ENCODE assay signal across 17 mouse cellular contexts in genomic region chr13:71273067-71273466, GRCm38 (mm10).
"Had no signal": no experiment of that assay in that cellular context is flagged by ENCODE, and none has a peak within 500 bp of the region (broad histone marks: within the 10 kb centered on the region; RNA-seq: fewer than 3 reads in every experiment).

No protein-coding gene starts in this region.

- H3K9me3 ChIP-seq: limb, embryonic 10.5 days; limb, embryonic 13.5 days; liver, embryonic 12.5 days; liver, embryonic 15.5 days; lung, embryonic 15.5 days; midbrain, embryonic 10.5 days; midbrain, embryonic 13.5 days; neural tube, embryonic 13.5 days had no signal

- DNase-seq: layer of hippocampus, adult 9-11 months; liver; lung, postnatal 10 days; lung, postnatal 36 days; retina, postnatal 1 day; thymus, postnatal 25 days had no signal

- H3K9ac ChIP-seq: limb, embryonic 13.5 days; liver, embryonic 12.5 days; liver, embryonic 15.5 days; lung, embryonic 15.5 days; midbrain, embryonic 13.5 days; neural tube, embryonic 13.5 days had no signal

- H3K4me3 ChIP-seq: limb, embryonic 10.5 days; limb, embryonic 13.5 days; liver, embryonic 12.5 days; liver, embryonic 15.5 days; lung, embryonic 15.5 days; midbrain, embryonic 10.5 days; midbrain, embryonic 13.5 days; myocyte; neural tube, embryonic 13.5 days had no signal

- H3K4me2 ChIP-seq: limb, embryonic 13.5 days; liver, embryonic 12.5 days; liver, embryonic 15.5 days; lung, embryonic 15.5 days; midbrain, embryonic 13.5 days; neural tube, embryonic 13.5 days had no signal

- H3K36me3 ChIP-seq: limb, embryonic 10.5 days; limb, embryonic 13.5 days; liver, embryonic 12.5 days; liver, embryonic 15.5 days; lung, embryonic 15.5 days; midbrain, embryonic 10.5 days; midbrain, embryonic 13.5 days; neural tube, embryonic 13.5 days had no signal

- ATAC-seq: liver, embryonic 12.5 days; midbrain, embryonic 13.5 days; midbrain, embryonic 16.5 days had no signal

- H3K27ac ChIP-seq: limb, embryonic 10.5 days; limb, embryonic 13.5 days; liver, embryonic 12.5 days; liver, embryonic 15.5 days; lung, embryonic 15.5 days; midbrain, embryonic 10.5 days; midbrain, embryonic 13.5 days; neural tube, embryonic 13.5 days had no signal

- H3K27me3 ChIP-seq: limb, embryonic 13.5 days; liver, embryonic 12.5 days; liver, embryonic 15.5 days; lung, embryonic 15.5 days; megakaryocyte, embryonic 14.5 days; midbrain, embryonic 13.5 days; neural tube, embryonic 13.5 days had no signal

- H3K4me1 ChIP-seq: liver, embryonic 12.5 days; liver, embryonic 15.5 days; lung, embryonic 15.5 days; megakaryocyte, embryonic 14.5 days; midbrain, embryonic 10.5 days; midbrain, embryonic 13.5 days had no signal
